Mouse (Mus musculus) CD4-positive helper T cell, adult 2 months (primary cell): Measurements from ENCODE around the gene Frg2f1.
A peak's percentile ranks its signal among the peaks of the same experiment; 100 is the strongest.
"Not testable (repeated sequence)": the region's sequence is repeated elsewhere in the genome, so short reads cannot be mapped to it uniquely, and the experiment has no call there.

ENCODE experiments used
- DNase-seq: peaks from one replicate; pipeline ENCODE4 v3.0.0-alpha.2; 2012; ENCODE audit warnings: low read depth, missing footprints, low spot score

The Frg2f1 gene

GRCm38 (mm10) chr4:119539031-119539824, at the start of gene Frg2f1:
TSS of gene Frg2f1 (minus strand) at chr4:119539529.
- peak; percentile 97 for DNase-seq

GRCm38 (mm10) chr4:119588037-119588436, 48.7 kb upstream of the Frg2f1 start:
- DNase-seq = no peak

DNA sequence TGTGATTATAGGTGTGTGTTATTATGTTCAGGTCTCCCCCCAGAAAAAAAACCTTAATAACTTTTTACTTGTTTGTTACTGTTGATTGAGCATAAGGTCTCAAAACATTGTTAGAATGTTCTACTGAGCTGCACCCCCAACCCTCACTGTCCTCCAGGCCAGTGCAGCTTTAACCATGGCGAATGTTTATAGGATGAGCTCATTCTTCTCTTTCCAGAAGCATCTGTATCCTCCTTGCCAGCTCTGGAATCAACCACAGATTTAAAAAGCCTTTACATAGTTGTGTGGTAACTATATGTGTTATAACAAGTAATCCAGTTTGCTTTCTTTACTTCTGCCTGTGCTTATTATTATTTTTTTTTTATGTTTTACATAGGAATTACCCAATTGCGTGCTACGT, 36.1 kb upstream of the Frg2f1 start:
- DNase-seq = no peak

DNA sequence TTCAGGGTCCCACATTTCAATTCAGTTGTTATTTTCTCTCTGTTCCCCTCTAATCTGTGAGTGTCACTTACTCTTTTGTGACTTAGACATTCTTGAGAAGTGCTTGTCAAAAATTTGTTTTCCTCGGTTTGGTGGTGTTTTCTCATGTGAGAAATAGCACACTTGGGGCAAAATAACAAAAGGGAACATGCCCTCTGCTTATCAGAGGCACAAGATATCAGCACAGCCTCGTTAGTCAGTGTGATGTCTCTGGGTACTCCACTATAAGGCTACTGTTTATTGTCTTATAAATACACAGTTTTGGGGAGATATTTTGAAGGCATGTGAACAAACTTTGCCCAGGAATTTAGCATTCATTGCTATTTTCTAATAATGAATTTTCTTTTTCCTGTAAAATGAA, 35.2 kb upstream of the Frg2f1 start:
- no peak for DNase-seq

DNA sequence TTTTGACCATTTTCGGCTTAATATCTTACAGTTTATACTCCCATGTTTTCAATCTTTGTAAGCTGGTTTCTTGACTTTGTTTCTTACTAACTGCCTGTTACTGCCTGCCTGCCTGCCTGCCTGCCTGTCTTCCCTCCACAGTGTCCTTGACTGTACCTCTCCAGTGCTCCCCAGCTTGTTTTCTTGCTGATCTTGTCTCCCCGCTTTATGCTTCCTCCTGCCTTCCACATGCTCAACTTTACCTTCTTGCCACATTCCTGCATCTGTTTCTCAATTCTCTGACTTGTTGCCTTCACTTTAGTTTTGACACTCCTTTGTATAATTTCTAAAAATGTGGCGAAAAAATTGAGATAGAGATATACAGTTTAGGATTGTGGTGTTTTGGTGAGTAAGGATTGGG, 33.4 kb upstream of the Frg2f1 start:
- no peak for DNase-seq

DNA sequence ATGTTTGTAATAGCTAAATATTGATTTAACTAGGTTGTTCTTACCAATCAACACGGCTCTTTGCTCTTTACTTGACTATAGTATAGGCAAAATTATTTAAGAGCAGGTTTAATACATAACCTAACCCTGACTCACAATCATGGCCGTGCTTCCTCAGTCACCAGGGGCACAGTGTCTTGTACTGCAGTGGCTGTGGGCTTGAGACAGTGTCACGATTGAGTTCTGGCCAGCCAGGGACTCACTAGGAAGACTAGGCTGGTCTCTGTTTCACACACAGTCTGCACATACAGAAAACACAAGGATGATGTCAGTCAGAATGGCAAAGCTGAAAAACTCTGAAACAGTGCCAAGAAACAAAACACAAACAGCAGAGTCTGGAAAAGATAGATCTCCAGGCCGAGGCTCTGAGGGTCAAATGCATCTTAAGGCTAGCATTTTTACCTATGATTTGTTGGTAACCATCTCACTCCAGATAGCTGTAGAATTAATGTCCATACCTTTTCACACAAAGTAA, 27.1 kb upstream of the Frg2f1 start:
- no peak for DNase-seq

- no peak for DNase-seq
Observed at GRCm38 (mm10) chr4:119563136-119563535, 23.8 kb upstream of the Frg2f1 start.

DNA sequence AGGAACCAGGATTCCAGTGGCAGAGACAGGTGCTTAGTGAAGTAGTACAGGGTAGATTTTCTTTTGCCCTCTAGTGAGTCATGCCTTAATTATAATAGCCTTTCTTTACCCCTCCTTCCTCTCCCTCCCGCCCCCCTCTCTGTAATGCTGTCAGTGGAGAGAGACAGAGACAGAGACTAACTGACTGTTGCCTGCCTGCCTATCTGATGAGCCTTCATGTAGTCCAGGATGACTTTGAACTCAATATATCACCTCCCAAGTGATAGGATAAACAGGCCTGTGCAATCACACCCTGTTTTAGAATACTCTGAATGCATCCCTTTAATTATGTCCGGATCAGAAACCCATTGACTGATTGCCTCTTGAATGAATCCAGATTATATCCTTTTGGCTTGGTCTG, 16.1 kb upstream of the Frg2f1 start:
- no peak for DNase-seq

DNA sequence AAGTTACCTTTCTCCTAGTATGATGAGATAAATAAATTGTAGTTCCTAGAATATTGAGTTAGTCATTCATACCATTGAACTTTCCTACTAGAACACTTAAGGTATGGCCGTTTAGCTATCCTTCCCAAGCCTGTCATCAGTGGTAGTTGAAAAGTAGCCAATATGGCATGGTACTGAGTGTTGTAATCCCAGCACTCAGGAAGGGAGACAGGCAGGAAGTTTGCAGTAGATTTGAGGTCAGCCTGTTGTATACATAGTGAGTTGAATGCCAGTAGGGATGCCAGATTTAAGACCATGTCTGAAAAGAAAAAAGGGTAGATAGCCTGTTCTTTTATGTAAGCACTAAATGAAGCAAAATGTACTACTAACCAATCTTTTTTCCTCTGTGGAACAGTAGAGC, 11.5 kb upstream of the Frg2f1 start:
- DNase-seq = no peak

DNA sequence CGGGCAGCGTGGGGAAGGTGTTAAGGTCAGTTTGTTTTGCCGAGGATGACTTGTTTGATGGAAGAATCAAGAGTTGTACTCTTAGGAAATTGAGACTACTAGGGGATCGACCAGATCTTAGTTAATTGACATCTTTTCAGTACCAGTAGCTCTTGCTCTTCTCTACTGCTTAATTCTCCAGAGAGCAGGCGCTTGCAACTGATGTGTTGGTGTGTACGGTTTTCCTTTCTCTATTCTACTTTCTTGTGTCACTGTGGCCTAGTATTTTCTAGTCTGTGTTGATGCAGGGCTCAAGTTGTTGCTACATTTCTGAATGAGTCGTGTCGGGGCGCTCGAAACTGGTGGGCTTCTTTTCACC, 1.2 kb upstream of the Frg2f1 start:
- DNase-seq = no peak

- peak; percentile 82 for DNase-seq
Observed at GRCm38 (mm10) chr4:119539836-119540532, 655 bp upstream of the Frg2f1 start.

DNA sequence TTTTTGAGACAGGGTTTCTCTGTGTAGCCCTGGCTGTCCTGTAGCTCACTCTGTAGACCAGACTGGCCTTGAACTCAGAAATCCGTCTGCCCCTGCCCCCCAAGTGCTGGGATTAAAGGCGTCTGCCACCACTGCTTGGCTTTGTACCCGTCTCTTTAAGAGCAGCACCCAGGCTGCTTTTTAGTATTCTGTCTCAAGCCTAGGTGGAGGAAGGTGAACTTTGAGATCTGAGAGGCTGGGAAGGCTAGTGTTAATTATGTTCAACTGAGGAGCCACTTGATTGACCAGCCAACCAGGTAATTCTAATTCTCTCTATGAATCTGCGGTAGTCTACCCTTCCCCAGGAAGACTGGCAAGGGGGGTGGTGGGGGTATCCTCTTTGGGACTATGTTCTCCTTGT, 1.9 kb downstream of the Frg2f1 start:
- no peak for DNase-seq

- DNase-seq = not testable (repeated sequence)
Observed at GRCm38 (mm10) chr4:119536615-119537014, 2.7 kb downstream of the Frg2f1 start, which contains the start of gene Foxj3. TSS of gene Foxj3 (plus strand) at chr4:119537004.

GRCm38 (mm10) chr4:119535103-119535502, 4.2 kb downstream of the Frg2f1 start:
- DNase-seq = no peak

DNA sequence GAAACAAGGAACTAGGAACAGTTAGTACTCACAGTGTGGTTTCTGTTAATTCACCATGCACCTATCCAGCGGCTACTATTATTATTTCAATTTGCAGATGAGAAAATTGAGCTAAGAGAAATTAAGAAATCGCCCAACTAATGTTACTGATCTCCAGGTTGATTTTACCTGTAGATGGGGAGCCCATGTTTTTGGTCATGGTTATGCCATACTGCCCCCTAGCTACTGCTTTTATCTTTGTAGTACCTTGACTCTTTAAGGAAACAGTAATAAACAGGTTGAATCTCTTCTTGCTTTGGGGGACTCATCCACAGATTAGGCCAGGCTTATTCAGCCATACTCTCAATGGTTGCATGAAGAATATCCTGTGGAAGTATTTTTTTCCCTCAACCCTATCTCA, 7.5 kb downstream of the Frg2f1 start:
- DNase-seq = peak; percentile 39

DNA sequence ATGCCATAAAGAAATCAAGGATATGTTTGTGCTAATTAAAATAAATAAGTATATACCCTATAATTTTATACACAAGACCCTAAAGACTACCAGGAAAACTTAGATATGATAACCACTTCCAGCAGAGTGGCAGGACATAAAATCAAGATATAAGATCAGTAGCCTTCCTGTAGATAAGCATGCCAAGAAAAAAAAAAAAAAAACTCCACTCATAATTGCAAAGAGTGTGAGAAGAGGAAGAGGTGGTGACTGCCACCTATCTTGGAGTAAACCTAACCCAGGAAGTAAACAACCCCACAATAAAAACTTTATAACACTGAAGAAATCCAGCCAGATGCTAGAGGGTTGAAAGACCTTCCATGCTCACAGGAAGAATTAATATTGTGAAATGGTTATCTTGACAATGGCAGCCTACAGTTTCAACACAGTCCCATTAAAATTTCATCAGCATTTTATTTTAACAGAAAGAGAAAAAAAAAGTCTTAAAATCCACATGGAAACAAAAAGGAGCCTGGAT, 12.9 kb downstream of the Frg2f1 start:
- DNase-seq = no peak

DNA sequence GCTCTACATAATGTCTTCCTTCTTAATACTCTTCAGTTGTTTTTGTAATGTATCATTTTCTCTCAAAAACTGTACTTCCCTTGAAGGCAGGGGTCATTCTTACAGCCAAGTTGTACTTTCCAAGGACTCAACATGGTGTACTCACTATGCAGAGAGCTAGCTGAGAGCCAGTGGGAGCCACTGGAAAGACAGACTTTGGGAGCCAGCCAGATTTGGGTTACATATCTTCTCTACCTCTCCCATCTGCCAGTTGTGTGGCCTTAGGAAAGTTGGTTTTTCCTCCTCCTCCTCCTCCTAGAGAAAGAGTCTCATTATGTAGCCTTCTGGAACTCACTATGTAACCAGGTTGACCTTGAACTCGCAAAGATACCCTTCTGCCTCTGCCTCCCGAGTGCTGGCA, 14.9 kb downstream of the Frg2f1 start:
- DNase-seq = no peak

DNA sequence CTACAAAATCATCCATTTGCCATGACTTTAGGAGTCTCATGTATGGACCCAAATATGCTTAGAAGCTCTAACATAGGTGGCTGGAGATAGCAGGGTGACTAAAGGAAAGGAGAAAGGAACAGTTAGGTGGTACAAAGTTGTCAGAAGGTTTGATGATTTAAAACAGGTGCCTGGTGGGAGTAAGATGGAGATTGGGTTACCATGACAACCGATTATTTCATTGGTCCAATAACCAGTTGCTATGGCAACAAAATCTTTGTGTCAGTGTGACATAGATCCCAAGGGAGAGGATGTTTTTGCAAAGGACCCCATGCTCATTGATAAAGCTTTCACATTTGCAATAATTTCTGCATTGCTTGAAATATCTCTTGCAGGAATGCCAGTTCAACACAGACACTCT, 15.3 kb downstream of the Frg2f1 start:
- DNase-seq = no peak

GRCm38 (mm10) chr4:119523575-119523974, 15.8 kb downstream of the Frg2f1 start:
- DNase-seq = no peak

DNA sequence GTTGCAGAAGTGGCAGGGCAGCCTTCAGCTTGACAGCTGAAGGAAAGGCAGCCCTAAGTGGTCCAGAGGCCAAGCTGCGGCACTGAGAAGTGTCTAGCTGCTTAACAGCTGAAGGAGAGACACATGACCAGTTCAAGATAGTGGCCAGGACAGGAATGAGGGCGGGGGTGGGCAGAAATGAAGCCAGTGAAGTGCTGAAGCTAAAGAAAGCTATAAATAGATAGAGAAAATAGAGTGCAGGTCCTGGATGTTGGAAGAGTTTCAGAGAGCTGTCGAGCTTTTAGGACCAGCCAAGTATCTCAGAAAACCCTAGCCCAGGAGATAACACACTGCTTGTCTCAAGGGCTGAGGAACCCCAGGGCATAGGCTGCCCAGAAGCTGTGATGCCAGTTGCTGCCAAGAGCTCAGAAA, 26.6 kb downstream of the Frg2f1 start:
- no peak for DNase-seq

GRCm38 (mm10) chr4:119511591-119511990, 27.7 kb downstream of the Frg2f1 start:
- no peak for DNase-seq

- no peak for DNase-seq
Observed at GRCm38 (mm10) chr4:119498319-119498848, 40.9 kb downstream of the Frg2f1 start.
